Mouse (Mus musculus): ENCODE measurements at regions not wholly inside any gene's neighbourhood (a gene's known extent, or its start where the extent isn't known, plus 50 kb on each side); places are given as distances from the start of the nearest gene placed in this dataset.

GRCm38 (mm10) chr11:24643439-24644109 is 565.7 kb downstream of the Bcl11a start:
- no peak for TF ChIP-seq POLR2A (IDR thresholded peaks at IDR 0.05; ENCODE audit: extremely low read depth, insufficient read depth, low read length)
- TF ChIP-seq CTCF (IDR thresholded peaks at IDR 0.05; ENCODE audit: low read depth, low read length) = no peak
- no peak for DNase-seq (ENCODE audit: extremely low read depth, low read depth, low spot score)
- no peaks in the 10 kb centered on the region for H3K27me3 ChIP-seq (ENCODE audit: control insufficient read depth, insufficient read depth, low read length)
- H3K4me3 ChIP-seq (ENCODE audit: insufficient read depth, low read depth, low read length) = no peak overlapping the region
- no peak overlapping the region for H3K9ac ChIP-seq (ENCODE audit: low read depth, low read length)
- no peak overlapping the region for H3K27ac ChIP-seq (replicated peaks; ENCODE audit: insufficient read depth, low read depth, low read length)
- no peaks in the 10 kb centered on the region for H3K79me2 ChIP-seq (ENCODE audit: control insufficient read depth, insufficient read depth, low read length)
- H3K4me1 ChIP-seq (ENCODE audit: control insufficient read depth, insufficient read depth, low read length) = no peaks in the 10 kb centered on the region
- 82% methylated on average over 11 of the region's 11 CpGs for whole genome bisulfite sequencing
- no peaks in the 10 kb centered on the region for H3K36me3 ChIP-seq (ENCODE audit: control insufficient read depth, insufficient read depth, low read length)

GRCm38 (mm10) chr11:24652852-24653251 is 575.0 kb downstream of the Bcl11a start:
- no peak for DNase-seq (ENCODE audit: extremely low read depth, low read depth, low spot score)
- no peak overlapping the region for H3K9ac ChIP-seq (ENCODE audit: low read depth, low read length)
- no peaks in the 10 kb centered on the region for H3K4me1 ChIP-seq (ENCODE audit: control insufficient read depth, insufficient read depth, low read length)
- no peaks in the 10 kb centered on the region for H3K79me2 ChIP-seq (ENCODE audit: control insufficient read depth, insufficient read depth, low read length)
- no peak overlapping the region for H3K27ac ChIP-seq (replicated peaks; ENCODE audit: insufficient read depth, low read depth, low read length)
- WGBS = 73% methylated on average over 3 of the region's 3 CpGs
- no peak for TF ChIP-seq CTCF (IDR thresholded peaks at IDR 0.05; ENCODE audit: low read depth, low read length)
- TF ChIP-seq POLR2A (IDR thresholded peaks at IDR 0.05; ENCODE audit: extremely low read depth, insufficient read depth, low read length) = no peak
- H3K27me3 ChIP-seq (ENCODE audit: control insufficient read depth, insufficient read depth, low read length) = no peaks in the 10 kb centered on the region
- H3K4me3 ChIP-seq (ENCODE audit: insufficient read depth, low read depth, low read length) = no peak overlapping the region
- H3K36me3 ChIP-seq (ENCODE audit: control insufficient read depth, insufficient read depth, low read length) = no peaks in the 10 kb centered on the region

GRCm38 (mm10) chr11:24664082-24664481 is 586.2 kb downstream of the Bcl11a start:
- no peaks in the 10 kb centered on the region for H3K79me2 ChIP-seq (ENCODE audit: control insufficient read depth, insufficient read depth, low read length)
- H3K9ac ChIP-seq (ENCODE audit: low read depth, low read length) = no peak overlapping the region
- H3K27me3 ChIP-seq (ENCODE audit: control insufficient read depth, insufficient read depth, low read length) = no peaks in the 10 kb centered on the region
- no peaks in the 10 kb centered on the region for H3K4me1 ChIP-seq (ENCODE audit: control insufficient read depth, insufficient read depth, low read length)
- H3K27ac ChIP-seq (replicated peaks; ENCODE audit: insufficient read depth, low read depth, low read length) = no peak overlapping the region
- no peak for TF ChIP-seq POLR2A (IDR thresholded peaks at IDR 0.05; ENCODE audit: extremely low read depth, insufficient read depth, low read length)
- H3K4me3 ChIP-seq (ENCODE audit: insufficient read depth, low read depth, low read length) = no peak overlapping the region
- WGBS = 93% methylated on average over 4 of the region's 4 CpGs
- no peak for DNase-seq (ENCODE audit: extremely low read depth, low read depth, low spot score)
- no peaks in the 10 kb centered on the region for H3K36me3 ChIP-seq (ENCODE audit: control insufficient read depth, insufficient read depth, low read length)

- H3K27me3 ChIP-seq (ENCODE audit: control insufficient read depth, insufficient read depth, low read length) = no peaks in the 10 kb centered on the region
- TF ChIP-seq POLR2A (IDR thresholded peaks at IDR 0.05; ENCODE audit: extremely low read depth, insufficient read depth, low read length) (no peak), CTCF (IDR thresholded peaks at IDR 0.05; ENCODE audit: low read depth, low read length) (no peak)
- no peaks in the 10 kb centered on the region for H3K4me1 ChIP-seq (ENCODE audit: control insufficient read depth, insufficient read depth, low read length)
- no peak overlapping the region for H3K27ac ChIP-seq (replicated peaks; ENCODE audit: insufficient read depth, low read depth, low read length)
- 75% methylated on average over 2 of the region's 2 CpGs for WGBS
- no peak for DNase-seq (ENCODE audit: extremely low read depth, low read depth, low spot score)
- no peaks in the 10 kb centered on the region for H3K79me2 ChIP-seq (ENCODE audit: control insufficient read depth, insufficient read depth, low read length)
- H3K36me3 ChIP-seq (ENCODE audit: control insufficient read depth, insufficient read depth, low read length) = no peaks in the 10 kb centered on the region
- H3K9ac ChIP-seq (ENCODE audit: low read depth, low read length) = no peak overlapping the region
- no peak overlapping the region for H3K4me3 ChIP-seq (ENCODE audit: insufficient read depth, low read depth, low read length)
Observed at GRCm38 (mm10) chr11:24665310-24665709, 587.5 kb downstream of the Bcl11a start.

GRCm38 (mm10) chr11:24671662-24672061 is 593.8 kb downstream of the Bcl11a start:
- Histone ChIP-seq H3K79me2 (ENCODE audit: control insufficient read depth, insufficient read depth, low read length) (no peaks in the 10 kb centered on the region), H3K36me3 (ENCODE audit: control insufficient read depth, insufficient read depth, low read length) (no peaks in the 10 kb centered on the region), H3K9ac (ENCODE audit: low read depth, low read length) (no peak overlapping the region), H3K4me3 (ENCODE audit: insufficient read depth, low read depth, low read length) (no peak overlapping the region), H3K4me1 (ENCODE audit: control insufficient read depth, insufficient read depth, low read length) (no peaks in the 10 kb centered on the region), H3K27me3 (ENCODE audit: control insufficient read depth, insufficient read depth, low read length) (no peaks in the 10 kb centered on the region), H3K27ac (replicated peaks; ENCODE audit: insufficient read depth, low read depth, low read length) (no peak overlapping the region)
- TF ChIP-seq POLR2A (IDR thresholded peaks at IDR 0.05; ENCODE audit: extremely low read depth, insufficient read depth, low read length) (no peak), CTCF (IDR thresholded peaks at IDR 0.05; ENCODE audit: low read depth, low read length) (no peak)
- DNase-seq (ENCODE audit: extremely low read depth, low read depth, low spot score) = no peak
- WGBS = 85% methylated on average over 4 of the region's 4 CpGs
